Mouse (Mus musculus) thymus, postnatal 14 days (tissue): Measurements from ENCODE around the gene Fignl2.

Source experiments
- DNase-seq: peaks from one replicate; pipeline ENCODE4 v3.0.0; 2021

The Fignl2 gene

DNA sequence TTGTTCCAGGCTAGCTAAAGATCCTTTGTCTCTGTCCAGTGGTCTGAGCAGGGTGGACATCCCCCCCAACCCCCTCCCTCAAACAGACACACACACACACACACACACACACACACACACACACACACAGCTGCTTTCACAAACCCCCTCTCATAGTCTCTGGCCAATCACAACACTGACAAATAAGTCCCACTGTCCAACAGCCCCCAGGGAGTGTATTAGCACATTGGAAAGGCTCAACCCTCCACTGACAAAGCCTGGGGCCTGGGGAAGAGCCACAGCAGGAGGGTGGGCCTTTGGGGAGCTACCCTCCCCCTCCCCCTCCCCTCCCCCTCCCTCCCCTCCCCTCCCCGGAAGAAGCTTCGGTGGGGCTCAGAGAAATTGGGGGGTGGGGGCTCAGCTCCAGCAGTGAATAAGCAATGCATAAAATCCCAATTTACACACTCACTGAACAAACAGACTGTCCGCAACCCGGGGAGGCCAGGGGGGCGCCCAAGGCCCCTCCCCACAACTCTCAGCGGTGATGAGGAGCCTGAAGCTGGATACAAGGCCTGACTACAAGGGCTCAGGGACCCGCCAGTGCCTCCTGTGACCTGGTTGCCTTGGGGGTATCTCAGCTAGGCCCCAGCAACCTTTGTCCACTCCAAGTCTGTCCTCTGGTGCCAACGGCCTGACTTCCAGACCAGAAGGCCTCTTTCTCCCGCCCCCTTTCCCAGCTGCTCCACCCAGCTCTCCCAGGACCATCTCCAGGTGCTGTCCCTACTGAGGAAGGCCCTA lies 11.3 kb downstream of the Fignl2 start:
- DNase-seq = no peak

DNA sequence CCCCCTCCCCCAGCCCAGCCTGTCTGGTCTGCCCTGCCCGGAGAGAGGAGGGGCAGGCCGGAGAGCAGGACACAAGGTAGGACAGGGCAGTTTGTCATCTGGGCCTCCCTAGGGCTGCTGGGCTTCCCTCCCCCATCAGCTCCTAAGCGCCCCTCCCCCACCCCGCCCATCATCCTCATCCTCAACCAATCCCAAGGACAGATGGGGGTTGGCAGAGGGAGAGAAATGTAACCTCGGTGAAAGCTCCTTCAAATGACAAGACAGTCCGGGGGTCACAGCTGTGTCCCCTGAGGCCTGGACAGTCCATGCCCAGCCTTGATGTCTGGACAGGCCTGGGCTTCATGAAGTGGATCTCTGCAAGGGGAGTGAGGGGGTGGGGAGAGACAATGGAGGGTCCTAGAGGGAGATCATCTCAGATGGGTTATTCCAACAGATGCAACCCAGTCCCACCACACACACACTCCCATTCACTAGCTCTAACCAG lies 12.0 kb downstream of the Fignl2 start:
- no peak for DNase-seq

DNA sequence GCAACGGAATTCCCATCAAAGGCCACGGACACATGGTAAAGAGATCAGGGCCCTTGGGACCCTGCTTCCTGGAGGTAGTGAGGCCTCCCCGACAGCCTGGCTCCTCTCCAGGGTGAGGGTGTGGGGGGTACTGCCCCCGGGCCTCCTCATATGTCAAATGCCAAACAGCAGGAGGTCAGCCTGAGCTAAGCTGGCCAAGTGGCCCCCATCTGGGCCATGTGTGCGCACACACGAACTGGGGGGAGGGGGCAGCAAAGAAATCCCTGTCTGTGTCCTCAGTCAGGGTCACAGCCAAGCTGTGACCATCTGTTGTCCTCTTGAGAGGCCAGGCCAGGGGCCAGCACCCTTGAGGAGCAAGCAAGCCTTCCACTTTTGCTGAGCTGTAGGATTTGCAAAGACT lies 13.3 kb downstream of the Fignl2 start:
- no peak for DNase-seq

DNA sequence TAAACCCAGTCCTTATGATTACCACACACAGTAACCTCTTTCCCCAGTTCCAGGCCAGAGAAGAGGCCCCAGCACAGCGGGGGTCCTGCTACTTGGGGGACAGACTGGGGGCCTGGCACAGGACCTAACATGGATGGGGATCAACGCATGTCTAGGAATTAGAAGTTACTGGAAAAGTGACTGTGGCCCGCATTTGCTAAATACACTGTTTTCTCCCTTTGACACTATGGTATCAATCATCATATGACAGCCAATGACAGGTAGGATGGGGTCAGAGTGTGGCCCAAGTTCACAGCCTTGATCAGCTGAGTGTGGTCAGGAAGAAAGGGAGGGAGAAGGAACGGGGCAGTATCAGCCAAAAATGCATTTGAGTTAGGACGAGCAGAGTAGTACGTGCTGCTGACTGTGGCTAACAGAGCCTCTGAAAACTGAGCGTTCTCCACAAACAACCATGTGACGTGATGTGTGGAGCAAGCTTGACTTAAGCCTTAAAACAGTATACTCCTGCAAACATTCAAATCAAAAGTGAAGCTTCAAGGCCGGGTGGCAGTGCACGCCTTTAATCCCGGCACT lies 18.0 kb downstream of the Fignl2 start:
- no peak for DNase-seq

DNA sequence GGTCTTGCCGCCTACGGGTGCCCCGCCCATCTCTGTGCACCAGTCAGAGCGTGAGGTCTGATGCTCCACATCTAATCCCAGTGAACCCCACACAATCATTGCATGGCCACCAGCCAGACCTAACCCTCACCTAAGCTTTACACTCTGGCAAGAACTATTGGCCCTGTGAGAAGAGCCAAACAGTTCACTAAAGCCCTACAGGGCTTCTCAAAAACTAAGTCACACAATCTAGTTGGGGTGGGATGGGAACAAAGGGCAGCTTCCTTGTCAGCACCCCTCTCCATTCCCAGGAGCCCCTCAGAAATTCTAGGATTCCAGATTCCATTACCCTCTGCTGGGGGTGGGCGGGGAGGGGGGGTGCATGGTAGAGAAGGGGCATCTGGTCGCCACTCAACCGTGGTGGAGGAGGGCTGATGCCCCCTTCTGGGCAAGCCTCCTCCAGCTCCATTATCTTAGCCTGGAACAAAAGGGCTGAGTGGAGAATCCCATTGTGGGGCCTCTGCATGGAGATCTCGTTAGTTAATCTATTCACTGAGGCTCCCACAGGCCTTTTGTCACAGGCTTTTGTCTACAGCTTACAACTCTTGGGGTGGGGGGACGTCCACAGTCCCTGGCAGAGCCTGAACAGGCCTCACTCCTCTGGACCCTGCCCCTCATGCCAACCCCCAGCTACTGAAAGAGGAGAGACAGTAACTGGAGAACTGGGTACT lies 18.6 kb downstream of the Fignl2 start:
- no peak for DNase-seq

DNA sequence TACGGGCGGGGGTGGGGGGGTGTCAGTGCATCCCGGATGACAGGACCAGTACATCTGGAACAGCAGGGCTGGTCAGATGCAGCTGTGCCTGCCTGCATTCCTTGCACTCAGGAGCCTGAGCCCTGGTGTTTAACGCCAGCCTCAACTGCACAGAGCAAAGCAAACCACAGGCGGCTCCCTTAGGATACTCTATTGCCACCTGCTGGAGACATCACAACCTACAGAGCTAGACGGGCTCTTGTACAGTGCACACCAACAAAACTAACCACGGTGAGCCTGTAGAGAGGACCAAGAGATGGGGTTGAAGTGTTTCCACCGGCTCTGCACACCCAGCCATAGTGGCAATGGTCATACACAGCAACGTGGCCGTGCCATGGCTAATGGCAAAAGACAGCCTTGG lies 22.1 kb downstream of the Fignl2 start:
- DNase-seq = peak; percentile 42

DNA sequence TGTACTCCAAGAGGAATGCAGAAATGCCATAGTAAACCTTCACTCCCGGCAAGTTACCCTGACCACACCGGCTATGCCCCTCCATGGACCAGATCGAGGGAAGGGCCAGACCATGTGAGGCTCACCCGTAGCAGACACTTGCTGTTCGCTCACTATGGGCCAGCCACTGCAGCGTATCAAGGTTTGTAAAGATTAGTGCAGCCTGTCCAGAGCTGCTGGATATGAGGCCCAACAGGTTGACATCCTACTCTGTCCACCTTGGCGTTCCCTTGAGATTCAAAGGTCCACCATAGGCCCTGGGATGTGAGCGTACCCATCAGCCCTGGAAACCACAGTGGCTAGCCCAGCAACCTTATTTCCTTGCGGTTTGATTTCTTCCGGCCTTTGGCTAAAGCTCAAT lies 23.8 kb downstream of the Fignl2 start:
- DNase-seq = no peak

DNA sequence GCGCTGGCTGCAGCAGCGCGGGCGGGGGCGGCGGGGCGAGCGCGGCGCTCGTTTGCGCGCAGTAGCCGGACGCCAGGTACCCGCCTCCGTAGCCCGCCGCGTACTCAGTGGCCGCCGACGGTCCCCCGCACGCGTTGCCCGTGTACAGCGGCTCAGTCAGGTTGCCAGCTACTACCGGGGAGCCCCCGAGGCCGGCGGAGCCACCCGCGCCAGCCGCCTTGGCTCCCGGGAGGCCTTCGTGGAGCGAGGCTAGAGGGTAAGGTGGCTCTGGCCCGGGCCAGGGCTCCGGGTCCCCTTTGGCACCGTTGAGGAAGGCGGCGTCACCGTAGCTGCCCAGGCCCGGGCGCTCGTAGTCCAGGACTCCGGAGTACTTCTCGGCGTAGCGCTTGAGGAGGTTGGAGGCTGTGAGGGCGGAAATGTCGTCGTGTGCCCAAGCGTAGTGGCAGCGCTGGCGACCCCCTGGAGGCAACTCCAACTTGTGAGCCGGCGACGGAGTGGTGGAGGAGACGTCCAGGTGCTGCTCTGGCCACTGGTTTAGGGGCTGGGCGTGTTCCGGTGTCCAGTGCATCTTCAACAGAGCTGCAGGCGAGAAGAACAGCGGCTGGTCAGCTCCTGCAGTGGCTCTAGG lies 24.4 kb downstream of the Fignl2 start:
- DNase-seq = no peak

DNA sequence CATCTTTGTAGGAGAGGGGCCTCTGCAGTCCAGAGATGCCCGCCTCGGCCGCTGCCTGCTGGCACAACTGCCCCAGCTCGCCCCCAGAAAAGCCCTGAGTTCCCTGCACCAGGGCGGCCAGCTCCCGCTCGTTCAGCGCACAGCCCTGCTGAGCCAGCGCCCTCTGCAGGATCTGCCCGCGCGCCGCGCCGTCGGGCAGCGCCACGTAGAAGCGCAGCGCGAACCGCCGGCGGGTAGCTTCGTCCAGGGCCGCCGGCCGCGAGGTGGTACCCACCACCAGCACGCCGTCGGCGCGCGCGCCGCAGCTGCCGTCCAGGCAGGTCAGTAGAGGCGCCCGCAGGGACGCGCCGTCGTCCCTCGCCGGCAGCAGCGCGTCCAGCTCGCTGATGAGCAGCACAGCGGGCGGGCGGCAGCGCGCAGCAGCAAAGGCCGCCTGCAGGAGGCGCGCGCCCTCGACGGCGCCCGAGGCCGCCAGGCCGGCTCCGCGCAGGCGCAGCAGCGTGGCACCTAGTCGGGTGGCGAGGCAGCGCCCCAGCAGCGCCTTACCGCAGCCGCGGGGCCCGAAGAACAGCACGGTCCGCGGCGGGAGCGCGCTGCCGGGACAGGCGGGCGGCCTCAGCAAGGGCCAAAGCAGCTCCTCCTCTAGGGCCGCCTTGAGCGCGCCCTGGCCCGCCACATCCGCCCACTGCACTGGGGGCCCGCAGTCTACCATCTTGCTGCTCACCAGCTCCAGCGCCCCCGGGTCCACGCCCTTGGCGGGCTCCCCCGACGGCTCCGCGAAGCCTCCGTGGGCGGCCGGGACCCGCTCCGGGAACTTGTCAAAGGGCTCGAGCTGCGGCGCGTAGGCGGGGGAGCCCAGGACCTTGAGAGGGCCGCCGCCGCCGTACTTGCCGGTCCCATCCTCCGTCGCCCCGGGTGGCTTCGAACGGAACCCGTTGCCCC lies 25.5 kb downstream of the Fignl2 start:
- peak; percentile 28 for DNase-seq

DNA sequence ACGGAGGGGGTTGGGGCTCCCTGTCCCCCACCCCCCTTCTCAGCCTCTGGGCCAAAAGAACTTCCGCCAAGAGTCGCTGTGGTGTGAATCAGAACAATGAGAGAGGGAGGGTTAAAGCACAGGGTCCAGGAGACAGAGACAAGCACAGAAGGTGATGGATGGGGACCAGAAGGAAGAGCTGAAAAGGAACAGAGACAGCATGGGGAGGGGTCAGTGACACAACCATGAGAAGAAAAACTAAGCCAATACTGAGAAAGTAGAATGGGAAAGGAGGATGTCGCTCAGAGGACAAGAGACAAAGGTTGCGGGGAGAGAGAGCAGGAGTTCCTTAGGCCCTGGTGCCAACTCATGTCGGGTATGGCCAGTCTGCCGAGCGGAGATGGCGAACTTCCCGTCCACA lies 26.5 kb downstream of the Fignl2 start:
- DNase-seq = no peak

DNA sequence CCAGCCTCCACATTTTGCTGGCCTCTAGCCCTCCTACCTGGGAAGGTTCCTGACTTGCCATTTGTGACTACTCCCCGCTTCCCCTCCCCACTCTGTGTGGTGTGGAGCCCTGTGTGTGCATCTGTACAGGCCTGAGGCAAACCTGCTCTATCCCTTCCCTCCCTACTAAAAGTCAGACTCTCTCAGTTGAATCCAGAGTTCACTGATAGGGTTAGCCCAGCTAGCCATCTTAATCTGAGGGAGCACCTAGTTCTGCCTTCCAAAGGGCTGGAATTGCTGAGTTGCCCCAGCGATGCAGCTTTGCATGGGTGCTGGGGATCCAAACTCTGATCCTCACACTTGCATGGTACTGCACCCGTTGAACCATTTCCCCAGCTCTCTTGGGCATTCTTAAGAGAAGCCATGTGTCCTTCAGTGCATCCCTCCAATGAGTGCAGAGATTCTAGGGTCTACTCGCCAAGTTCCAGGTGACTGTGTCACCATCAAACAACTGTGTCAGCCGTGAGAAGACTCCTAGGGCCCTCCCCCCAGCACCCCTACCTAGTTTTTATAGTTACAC lies 29.9 kb downstream of the Fignl2 start:
- no peak for DNase-seq

DNA sequence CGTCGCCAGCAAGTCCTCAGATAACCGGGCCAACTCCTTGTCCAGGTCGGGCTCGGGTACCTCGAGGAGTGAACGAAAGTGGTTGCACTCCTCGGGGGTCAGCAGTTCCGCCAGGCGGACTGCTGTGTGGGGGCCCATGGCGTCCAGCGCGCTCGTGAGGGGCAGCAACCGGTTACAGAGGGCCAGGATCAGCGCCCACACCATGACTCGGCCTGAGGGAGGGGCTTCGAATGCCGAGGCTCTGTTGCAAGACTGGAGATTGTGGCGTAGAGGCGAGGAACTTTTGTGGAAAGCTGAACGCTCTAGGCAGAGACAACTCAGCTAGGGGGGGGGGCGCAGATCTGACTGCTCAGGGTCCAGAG lies 31.2 kb downstream of the Fignl2 start, which contains the start of gene Gm47841:
Gm47841 (minus strand) TSS at position 204 of the 362 bp plus-strand sequence.
- DNase-seq = no peak

DNA sequence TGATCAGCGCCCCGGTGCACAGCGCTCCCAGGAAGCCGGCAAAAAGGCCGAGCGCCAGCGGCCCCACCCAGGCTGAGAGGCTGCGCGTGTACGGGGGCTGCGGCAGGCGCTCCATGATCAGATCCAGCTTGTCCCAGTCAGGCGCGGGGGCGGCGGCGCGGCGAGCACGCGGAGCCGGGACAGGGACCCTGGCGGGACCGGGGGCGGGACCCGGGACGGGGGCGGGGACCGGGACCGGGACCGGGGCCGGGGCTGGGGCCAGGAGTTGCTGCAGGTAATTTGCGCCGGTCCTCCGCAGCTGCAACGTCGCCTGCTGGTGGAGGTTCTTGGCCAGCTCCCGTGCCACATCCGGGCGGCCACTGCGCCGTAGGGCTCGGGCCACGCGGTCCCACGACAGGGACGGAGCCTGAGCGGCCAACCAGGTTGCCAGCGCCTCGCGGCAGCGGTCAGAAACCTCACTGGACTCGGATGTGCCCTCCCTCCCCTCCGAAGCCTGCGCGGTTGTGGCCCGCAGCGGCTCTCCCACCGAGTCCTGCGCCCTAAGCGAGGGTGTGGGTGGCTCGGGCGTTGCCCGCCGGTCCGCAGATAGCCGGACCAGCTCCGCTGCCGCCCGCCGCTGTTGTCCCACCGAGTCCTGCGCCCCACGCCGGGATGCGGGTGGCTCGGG lies 31.7 kb downstream of the Fignl2 start:
- DNase-seq = no peak

DNA sequence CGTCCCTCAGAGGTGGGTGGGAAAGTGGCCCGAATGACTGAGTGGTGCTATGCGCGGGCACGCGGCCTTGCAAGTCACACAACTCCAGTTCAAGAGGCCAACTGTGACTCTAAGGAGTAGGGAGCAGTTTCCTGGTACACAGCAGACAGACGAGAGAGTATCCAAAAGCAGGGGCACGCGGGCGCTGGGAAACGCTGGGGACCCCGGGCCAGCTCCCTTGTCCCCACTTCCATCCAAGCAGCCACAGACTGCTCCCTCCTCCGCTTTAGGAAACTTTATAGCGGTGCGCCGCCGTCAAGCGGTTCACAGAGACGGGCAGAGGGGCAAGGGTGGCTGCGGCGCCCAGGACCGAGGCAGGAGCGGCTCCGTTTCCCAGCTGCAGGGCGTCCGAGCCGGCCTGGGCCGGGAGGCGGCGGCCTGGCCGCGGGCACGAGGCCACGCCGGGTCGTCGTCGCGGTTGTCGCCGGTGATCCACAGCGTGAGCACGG lies 32.3 kb downstream of the Fignl2 start:
- no peak for DNase-seq

DNA sequence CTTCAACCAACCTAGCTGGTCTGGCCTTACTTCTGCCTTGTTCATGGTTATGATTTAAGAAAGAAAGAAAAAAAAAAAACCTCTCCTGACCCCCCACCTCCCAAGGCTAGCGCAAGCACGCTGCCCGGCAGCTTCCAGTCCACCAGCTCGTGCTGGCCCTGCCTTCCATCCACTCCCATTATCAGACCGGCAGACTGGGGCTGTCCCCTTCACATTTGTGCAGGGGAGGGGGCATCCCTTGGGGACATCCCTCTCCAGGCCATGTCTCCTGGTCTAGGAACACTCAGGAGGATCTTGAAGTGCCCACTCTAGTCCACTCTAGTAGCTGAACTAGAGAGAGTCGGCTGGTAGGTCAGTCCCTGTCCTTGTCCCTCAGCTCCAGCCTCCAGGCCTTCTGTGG lies 33.8 kb downstream of the Fignl2 start:
- DNase-seq = no peak

DNA sequence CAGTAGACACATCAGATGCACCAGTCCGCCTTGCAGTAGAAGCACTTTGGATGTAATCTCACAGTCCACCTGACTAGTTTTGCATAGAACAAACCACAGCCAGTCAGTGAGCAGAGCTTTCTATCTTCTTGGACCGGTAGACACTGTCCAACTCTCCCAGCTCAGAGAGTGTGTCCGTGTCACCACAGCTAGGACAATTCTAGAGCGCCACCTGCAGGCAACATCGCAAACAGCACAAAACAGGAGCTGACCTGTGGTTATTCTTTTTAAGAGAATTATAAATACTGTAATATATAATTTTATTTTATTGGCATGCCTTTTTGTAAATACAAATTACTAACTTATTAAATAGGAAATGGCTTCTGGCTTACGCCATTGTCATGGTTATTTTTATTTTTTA lies 35.8 kb downstream of the Fignl2 start:
- DNase-seq = peak; percentile 51

DNA sequence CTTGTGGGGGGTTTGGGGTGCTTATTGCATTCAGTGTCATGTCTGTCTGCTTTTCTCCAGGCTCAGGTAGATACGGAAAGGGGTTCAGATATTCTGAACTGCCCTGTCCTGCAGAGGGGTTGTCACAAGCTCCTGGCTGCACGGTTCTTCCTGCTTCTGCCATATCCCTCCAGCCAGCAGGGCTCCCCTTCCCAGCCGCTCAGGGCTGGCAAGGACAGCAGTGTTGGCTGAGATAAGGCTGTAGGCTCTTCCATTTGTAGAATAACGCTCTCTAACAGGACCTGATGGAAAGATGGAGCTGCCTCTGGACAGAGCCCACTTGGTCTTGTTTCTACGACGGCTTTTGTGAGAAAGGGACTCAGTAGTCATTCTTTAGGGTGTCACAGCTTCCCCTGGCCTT lies 36.4 kb downstream of the Fignl2 start:
- no peak for DNase-seq

DNA sequence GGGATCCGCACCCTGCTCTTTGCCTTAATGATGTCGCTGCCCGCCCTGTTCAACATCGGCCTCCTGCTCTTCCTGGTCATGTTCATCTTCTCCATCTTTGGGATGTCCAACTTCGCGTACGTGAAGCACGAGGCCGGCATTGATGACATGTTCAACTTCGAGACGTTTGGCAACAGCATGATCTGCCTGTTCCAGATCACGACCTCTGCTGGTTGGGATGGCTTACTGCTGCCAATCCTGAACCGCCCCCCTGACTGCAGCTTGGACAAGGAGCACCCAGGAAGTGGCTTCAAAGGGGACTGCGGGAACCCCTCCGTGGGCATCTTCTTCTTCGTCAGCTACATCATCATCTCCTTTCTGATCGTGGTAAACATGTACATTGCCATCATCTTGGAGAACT lies 38.7 kb downstream of the Fignl2 start:
- peak; percentile 33 for DNase-seq

DNA sequence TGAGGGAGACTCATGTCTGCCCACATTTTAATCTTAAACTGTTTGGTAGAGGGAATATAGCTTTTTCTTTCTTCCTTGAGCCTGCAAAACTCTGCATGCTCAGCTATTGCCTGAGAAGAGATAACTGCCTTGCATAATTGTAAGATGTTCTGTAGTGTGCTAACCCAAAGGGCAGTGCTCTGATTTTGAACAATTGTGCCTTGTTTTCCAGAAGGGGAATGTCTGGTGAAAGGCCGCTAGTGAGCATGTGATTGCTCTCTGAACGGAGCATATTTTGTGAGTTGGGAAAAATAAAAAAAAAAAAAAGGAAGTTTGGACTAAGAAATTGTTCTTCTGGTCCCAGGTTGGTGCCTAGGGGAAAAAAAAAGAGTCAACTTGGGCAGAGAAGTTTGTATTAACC lies 49.4 kb downstream of the Fignl2 start:
- no peak for DNase-seq

DNA sequence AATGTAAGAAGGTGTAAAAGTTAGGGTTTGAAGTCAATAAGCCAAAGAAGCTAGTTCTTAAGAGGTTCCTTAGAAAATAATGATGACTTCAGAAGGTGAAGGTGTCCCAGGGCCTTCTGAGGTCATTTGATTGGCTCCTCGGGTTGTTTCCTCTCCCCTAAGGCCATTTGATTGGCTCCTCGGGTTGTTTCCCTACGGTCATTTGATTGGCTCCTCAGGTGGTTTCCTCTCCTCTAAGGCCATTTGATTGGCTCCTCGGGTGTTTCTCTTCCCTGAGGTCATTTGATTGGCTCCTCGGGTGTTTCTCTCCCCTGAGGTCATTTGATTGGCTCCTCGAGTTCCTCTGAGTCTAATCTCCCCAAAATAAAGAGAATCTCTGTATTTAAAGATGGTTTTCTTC lies 67.0 kb downstream of the Fignl2 start:
- no peak for DNase-seq

DNA sequence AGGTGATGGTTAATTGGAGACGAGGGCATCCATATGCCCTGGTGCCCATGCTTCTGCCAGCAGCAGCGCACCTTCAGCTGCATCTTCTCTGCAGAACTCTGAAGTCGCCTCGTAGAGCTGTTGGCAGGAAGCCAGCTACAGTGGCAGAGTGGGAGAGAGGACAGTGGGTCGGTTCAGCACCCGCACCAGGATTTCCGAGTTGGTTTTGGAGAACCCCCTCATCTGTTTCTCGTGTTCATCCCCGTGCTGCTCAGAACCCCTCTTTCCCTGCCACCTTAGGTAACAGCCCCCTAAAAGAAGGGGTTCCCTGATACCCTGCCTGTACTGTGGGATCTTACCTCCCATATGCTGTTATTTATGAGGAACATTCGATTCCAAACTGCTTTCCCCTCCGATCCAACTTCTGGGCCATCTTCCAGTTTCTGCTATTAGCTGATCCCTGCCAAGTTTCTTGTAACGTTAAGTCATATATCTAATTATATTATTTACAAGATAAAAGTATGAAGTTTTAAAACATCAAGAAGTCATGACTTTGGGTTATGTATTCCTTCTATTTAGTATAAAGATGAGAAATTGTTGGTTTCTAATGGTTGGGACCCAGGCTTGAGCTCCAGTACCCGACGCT lies 69.9 kb downstream of the Fignl2 start:
- DNase-seq = no peak
